Mouse (Mus musculus) megakaryocyte, embryonic 14.5 days (primary cell): ENCODE data around the gene Foxb1. TPM values are rescaled to one million over a fixed set of nuclear protein-coding genes. Genes with fewer than 3 reads are reported as not detected.

Experiments used
- H3K27me3 ChIP-seq: replicated peaks from 2 replicates; pipeline ENCODE3; 2012; ENCODE audit warnings: inconsistent platforms
- H3K36me3 ChIP-seq: replicated peaks from 2 replicates; pipeline ENCODE3; 2012; ENCODE audit warnings: low read length, inconsistent platforms, mixed read lengths
- H3K4me1 ChIP-seq: 2 replicates; pipeline ENCODE4 v1.6.1; 2012; ENCODE audit warnings: inconsistent platforms
- H3K4me3 ChIP-seq: replicated peaks from 2 replicates; pipeline ENCODE3; 2012; ENCODE audit warnings: moderate library complexity, mild to moderate bottlenecking, inconsistent platforms
- H3K9me3 ChIP-seq: 2 replicates; pipeline ENCODE4 v1.6.1; 2012; ENCODE audit warnings: inconsistent platforms
- FLI1 ChIP-seq: IDR thresholded peaks from 2 replicates; pipeline ENCODE4 v1.6.1; 2012; ENCODE audit warnings: low read length, inconsistent platforms, mixed read lengths
- GATA1 ChIP-seq: IDR thresholded peaks from 3 replicates; pipeline ENCODE4 v1.6.1; 2012; ENCODE audit warnings: mixed read lengths, low read length, inconsistent platforms, borderline replicate concordance
- polyA plus RNA-seq: library from polyadenylated mRNA; stranded (reverse); fragments of >175 nt; gene quantifications from 2 replicates; pipeline ENCODE4 v1.2.3, GENCODE M21; 2012; ENCODE audit warnings: low replicate concordance; ENCODE audit not compliant: insufficient read depth

Foxb1 gene
- polyA plus RNA-seq, 1 experiment, result not detected

- Histone ChIP-seq H3K27me3 (peaks cover 98% of the 10 kb centered on the region), H3K4me3 (no peak overlapping the region), H3K36me3 (no peaks in the 10 kb centered on the region), H3K9me3 (peaks cover 10% of the 10 kb centered on the region), H3K4me1 (peaks cover 33% of the 10 kb centered on the region)
- TF ChIP-seq GATA1 (no peak), FLI1 (no peak)
Measured at GRCm38 (mm10) chr9:69765483-69766050, 4.8 kb upstream of the Foxb1 start.

GRCm38 (mm10) chr9:69764586-69765482 is 4.1 kb upstream of the Foxb1 start:
- peaks cover 98% of the 10 kb centered on the region for H3K27me3 ChIP-seq

GRCm38 (mm10) chr9:69763681-69764585 is 3.2 kb upstream of the Foxb1 start:
- H3K9me3 ChIP-seq, result peaks cover 11% of the 10 kb centered on the region
- TF ChIP-seq GATA1 (no peak), FLI1 (no peak)
- H3K27me3 ChIP-seq, result peaks cover 98% of the 10 kb centered on the region
- no peak overlapping the region for H3K4me3 ChIP-seq
- no peaks in the 10 kb centered on the region for H3K36me3 ChIP-seq
- H3K4me1 ChIP-seq, result peaks cover 45% of the 10 kb centered on the region

More at GRCm38 (mm10) chr9:69764586-69765482, 4.1 kb upstream of the Foxb1 start:
- Histone ChIP-seq H3K36me3 (no peaks in the 10 kb centered on the region), H3K9me3 (peaks cover 10% of the 10 kb centered on the region), H3K4me3 (peak overlapping the region; percentile 38), H3K4me1 (peaks cover 40% of the 10 kb centered on the region)
- no peak for TF ChIP-seq GATA1
- no peak for TF ChIP-seq FLI1

DNA sequence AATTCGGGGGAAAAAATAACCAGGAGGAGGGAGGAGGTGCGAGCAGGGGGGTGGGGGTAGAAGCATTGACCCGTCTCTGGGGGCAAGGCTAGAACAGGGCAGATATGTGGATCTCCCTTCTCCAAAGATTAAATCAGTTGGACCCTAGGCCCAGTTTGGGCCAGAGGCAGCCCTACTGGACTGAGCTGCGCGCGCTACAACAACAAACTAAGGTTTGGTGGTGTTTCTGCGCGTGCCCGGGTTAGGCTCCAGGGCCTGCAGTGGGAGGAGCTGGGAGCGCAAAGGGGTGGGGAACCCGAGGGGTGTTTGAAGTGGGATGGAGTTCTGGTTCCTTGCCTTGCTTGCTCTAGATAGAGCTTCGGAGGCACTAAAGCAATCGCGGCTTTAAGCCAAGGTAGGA is 2.0 kb upstream of the Foxb1 start:
- Histone ChIP-seq H3K9me3 (peaks cover 11% of the 10 kb centered on the region; the same call in 1 of the 2 replicates), H3K4me3 (no peak overlapping the region), H3K27me3 (peaks cover 98% of the 10 kb centered on the region), H3K36me3 (no peaks in the 10 kb centered on the region), H3K4me1 (peaks cover 49% of the 10 kb centered on the region)
- TF ChIP-seq GATA1 (no peak), FLI1 (no peak)

DNA sequence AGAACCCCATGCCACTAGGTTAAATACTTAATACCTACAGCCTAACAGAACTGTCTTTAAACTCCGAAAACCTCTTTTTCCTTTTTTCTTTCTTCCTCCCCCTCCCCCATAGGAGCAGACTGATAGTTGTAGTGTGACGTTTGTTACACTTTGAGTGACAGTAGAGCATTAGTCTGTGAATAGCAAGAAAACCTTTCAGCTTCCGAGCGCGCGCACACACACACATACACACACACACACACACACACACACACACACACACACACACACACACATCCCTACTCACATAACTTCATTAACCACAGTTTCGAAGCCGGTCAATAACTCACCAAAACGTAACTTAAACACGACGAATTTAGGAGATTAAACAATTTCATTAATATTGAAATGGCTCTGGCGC is 1.5 kb upstream of the Foxb1 start:
- Histone ChIP-seq H3K4me3 (no peak overlapping the region), H3K4me1 (peaks cover 48% of the 10 kb centered on the region), H3K36me3 (no peaks in the 10 kb centered on the region), H3K27me3 (peaks cover 98% of the 10 kb centered on the region), H3K9me3 (peaks cover 11% of the 10 kb centered on the region; the same call in 1 of the 2 replicates)
- no peak for TF ChIP-seq FLI1
- TF ChIP-seq GATA1, result no peak

GRCm38 (mm10) chr9:69761569-69761968 is 829 bp upstream of the Foxb1 start:
- Histone ChIP-seq H3K9me3 (peaks cover 11% of the 10 kb centered on the region; the same call in 1 of the 2 replicates), H3K4me3 (no peak overlapping the region), H3K36me3 (no peaks in the 10 kb centered on the region), H3K27me3 (peaks cover 97% of the 10 kb centered on the region), H3K4me1 (peaks cover 50% of the 10 kb centered on the region)
- TF ChIP-seq FLI1 (no peak), GATA1 (no peak)

DNA sequence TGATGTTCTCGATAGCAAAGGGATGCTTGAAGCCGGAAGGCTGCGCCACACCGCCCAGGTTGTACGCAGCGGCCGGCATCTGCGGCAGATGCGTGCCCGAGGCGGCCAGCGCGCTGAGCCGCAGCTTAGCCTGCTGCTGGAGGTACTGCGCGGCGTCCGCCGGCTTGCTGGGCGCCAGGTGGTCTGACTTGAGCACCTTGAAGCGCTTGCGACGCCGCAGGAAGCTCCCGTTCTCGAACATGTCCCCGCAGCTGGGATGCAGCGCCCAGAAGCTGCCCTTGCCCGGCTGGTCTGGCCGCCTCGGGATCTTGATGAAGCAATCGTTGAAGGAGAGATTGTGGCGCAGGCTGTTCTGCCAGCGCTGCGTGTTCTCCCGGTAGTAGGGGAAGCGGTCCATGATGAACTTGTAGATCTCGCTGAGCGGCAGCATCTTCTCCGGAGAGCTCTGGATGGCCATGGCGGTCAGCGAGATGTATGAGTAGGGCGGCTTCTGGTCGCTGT is 969 bp downstream of the Foxb1 start:
- Histone ChIP-seq H3K4me3 (no peak overlapping the region), H3K9me3 (peaks cover 11% of the 10 kb centered on the region; the same call in 1 of the 2 replicates), H3K4me1 (peaks cover 42% of the 10 kb centered on the region), H3K36me3 (no peaks in the 10 kb centered on the region), H3K27me3 (peaks cover 95% of the 10 kb centered on the region)
- no peak for TF ChIP-seq FLI1
- TF ChIP-seq GATA1, result no peak

DNA sequence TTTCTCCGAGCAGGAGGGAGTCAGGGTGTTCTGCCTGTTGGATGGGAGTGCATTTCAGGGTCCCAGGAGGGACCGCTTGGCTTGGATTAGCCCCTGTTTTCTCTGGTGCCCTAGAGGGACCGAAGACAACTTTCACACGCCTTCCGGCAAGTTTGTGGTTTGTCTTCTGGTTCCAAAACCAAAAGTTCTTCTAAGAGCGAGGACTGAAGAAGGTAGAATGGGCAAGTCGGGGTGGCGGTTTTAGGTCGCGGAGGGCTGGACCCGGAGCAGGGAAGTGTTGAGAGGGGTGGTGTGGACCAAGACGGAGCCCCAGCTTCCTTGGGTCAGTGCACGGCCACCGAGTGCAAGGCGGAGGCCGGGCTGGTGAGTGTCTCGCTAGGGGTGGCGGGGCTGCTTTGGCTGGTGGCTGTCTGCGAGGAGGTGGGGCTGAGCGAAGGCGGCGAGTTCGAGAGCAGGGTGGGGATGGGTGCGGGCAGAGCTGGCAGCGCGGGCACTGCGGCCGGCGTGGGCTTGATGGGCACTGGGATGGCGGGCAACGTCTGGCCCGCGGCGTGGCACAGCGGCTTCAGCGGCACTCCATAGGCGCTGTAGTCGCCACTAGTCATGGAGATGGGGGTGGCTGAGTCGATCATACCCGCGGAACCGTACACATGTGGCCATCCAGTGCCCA is 1.7 kb downstream of the Foxb1 start:
- H3K4me3 ChIP-seq, result peak overlapping the region; percentile 87
- H3K4me1 ChIP-seq, result peaks cover 36% of the 10 kb centered on the region
- no peaks in the 10 kb centered on the region for H3K36me3 ChIP-seq
- TF ChIP-seq FLI1 (no peak), GATA1 (no peak)
- peaks cover 95% of the 10 kb centered on the region for H3K27me3 ChIP-seq
- peaks cover 11% of the 10 kb centered on the region; the same call in 1 of the 2 replicates for H3K9me3 ChIP-seq

DNA sequence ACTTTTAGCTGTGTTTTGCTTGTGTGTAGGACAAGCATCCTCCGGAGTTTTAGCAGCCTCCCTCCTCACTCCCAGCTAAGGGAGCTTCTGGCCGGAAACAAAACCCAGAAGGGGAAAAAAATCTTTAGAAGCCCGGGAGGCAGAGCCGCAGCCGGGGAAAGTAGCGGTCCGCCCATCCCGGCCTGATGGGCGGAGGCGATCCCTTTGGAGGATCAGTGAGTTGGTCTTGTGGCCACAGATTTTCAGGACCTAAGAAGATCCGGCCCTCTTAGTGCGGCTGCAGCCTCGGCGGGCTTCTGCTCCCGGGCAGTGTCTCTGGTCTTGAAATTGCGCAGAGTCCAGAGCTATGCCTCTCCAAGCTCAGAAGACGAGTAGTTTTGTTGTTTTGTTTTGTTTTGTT is 2.2 kb downstream of the Foxb1 start:
- TF ChIP-seq GATA1 (no peak), FLI1 (no peak)
- Histone ChIP-seq H3K27me3 (peaks cover 95% of the 10 kb centered on the region), H3K4me1 (peaks cover 36% of the 10 kb centered on the region), H3K4me3 (peak overlapping the region; percentile 67), H3K9me3 (peaks cover 11% of the 10 kb centered on the region; the same call in 1 of the 2 replicates), H3K36me3 (no peaks in the 10 kb centered on the region)
